Mouse (Mus musculus) gastrocnemius, adult 2 months (tissue): ENCODE results near the gene 1600014C10Rik. TPM values are rescaled to one million over a fixed set of nuclear protein-coding genes. Genes with fewer than 3 reads are reported as not detected.

Experiments
- DNase-seq: peaks from one replicate; pipeline ENCODE4 v3.0.0; 2022
- H3K27ac ChIP-seq: fragments of 200-600 bp; 2 replicates; pipeline ENCODE4 v1.8.1; 2022; ENCODE audit warnings: mild to moderate bottlenecking
- H3K4me3 ChIP-seq: fragments of 200-600 bp; 2 replicates; pipeline ENCODE4 v1.8.1; 2022; ENCODE audit warnings: mild to moderate bottlenecking, moderate library complexity
- CTCF ChIP-seq: fragments of 200-600 bp; IDR thresholded peaks from 2 replicates; pipeline ENCODE4 v1.8.1; 2022; ENCODE audit warnings: antibody characterized with exemption, mild to moderate bottlenecking, moderate library complexity
- intact Hi-C: fragments of 180-260 bp; cut with DNase I; formaldehyde crosslinking; loops from one replicate; pipeline ENCODE4 v1.15.1; 2025
- total RNA-seq, 2 experiments: library from RNA; stranded (reverse); gene quantifications; 2 replicates each; pipeline ENCODE4 v1.2.3; 2021

1600014C10Rik gene
- total RNA-seq, 2 experiments from 2014 or later, result 23.4 to 31.9 TPM

- TF ChIP-seq CTCF, result no peak
- Histone ChIP-seq H3K27ac (peak overlapping the region; percentile 65), H3K4me3 (no peak overlapping the region)
- DNase-seq, result no peak
- intact Hi-C loops, result no loop called here
Measured at GRCm38 (mm10) chr7:38208969-38209368, 26.0 kb downstream of the 1600014C10Rik start.

- TF ChIP-seq CTCF, result no peak
Measured at GRCm38 (mm10) chr7:38209478-38210152, 26.6 kb downstream of the 1600014C10Rik start.

DNA sequence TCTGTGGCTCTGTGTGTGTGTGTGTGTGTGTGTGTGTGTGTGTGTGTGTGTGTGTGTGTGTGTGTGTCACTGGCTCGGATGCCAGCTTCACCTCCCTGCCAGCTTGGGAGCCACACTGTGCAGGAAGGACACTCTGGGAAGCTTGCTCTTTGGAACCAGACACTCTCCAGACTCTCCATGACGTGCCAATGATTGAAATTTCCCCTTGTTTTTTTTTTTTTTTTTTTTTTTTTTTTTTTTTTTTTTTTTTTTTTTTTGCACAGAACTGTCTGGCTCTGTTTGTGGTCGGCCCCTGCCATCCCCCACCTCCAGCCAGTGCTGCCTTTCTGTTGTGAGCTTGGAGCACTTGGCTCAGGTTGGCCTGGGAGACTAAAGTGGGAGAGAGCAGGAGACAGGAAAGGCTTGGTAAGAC lies 29.6 kb downstream of the 1600014C10Rik start:
- DNase-seq, result peak; percentile 57
- Histone ChIP-seq H3K27ac (peak overlapping the region; percentile 51), H3K4me3 (no peak overlapping the region)
- intact Hi-C loops, result no loop called here
- no peak for TF ChIP-seq CTCF

More at GRCm38 (mm10) chr7:38209478-38210152, 26.6 kb downstream of the 1600014C10Rik start:
- Histone ChIP-seq H3K27ac (peak overlapping the region; percentile 65), H3K4me3 (no peak overlapping the region)
- peak; percentile 63 for DNase-seq
- intact Hi-C loops, result no loop called here

GRCm38 (mm10) chr7:38214473-38215214 lies 31.6 kb downstream of the 1600014C10Rik start:
- Histone ChIP-seq H3K4me3 (no peak overlapping the region), H3K27ac (peak overlapping the region; percentile 51)
- TF ChIP-seq CTCF, result no peak
- intact Hi-C loops, result no loop called here
- no peak for DNase-seq

DNA sequence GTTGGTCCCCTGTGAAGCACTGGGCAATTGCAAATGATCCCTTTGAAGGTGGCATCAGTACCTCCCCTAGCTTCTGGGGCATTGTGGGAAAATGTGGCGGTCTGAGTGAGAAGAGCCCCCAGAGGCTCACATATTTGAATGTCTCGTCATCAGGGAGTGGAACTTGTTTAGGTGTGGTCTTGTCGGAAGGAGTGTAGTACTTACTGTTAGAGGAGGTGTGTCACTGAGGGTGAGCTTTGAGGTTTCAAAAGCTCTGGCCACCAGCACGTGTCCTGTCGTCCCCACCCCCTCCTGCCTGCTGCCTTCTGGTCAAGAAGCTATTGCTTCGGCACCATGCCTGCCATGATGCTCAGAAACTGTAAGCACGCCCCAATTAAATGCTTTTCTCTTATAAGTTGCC lies 32.3 kb downstream of the 1600014C10Rik start:
- DNase-seq, result peak; percentile 31
- peak overlapping the region; percentile 44 for H3K27ac ChIP-seq
- TF ChIP-seq CTCF, result no peak
- intact Hi-C loops, result no loop called here
- no peak overlapping the region for H3K4me3 ChIP-seq

- intact Hi-C loops, result no loop called here
- H3K4me3 ChIP-seq, result no peak overlapping the region
- TF ChIP-seq CTCF, result no peak
- peak overlapping the region; percentile 87; the same call in 1 of the 2 replicates for H3K27ac ChIP-seq
- DNase-seq, result peak; percentile 33
Measured at GRCm38 (mm10) chr7:38215697-38216096, 32.7 kb downstream of the 1600014C10Rik start.

DNA sequence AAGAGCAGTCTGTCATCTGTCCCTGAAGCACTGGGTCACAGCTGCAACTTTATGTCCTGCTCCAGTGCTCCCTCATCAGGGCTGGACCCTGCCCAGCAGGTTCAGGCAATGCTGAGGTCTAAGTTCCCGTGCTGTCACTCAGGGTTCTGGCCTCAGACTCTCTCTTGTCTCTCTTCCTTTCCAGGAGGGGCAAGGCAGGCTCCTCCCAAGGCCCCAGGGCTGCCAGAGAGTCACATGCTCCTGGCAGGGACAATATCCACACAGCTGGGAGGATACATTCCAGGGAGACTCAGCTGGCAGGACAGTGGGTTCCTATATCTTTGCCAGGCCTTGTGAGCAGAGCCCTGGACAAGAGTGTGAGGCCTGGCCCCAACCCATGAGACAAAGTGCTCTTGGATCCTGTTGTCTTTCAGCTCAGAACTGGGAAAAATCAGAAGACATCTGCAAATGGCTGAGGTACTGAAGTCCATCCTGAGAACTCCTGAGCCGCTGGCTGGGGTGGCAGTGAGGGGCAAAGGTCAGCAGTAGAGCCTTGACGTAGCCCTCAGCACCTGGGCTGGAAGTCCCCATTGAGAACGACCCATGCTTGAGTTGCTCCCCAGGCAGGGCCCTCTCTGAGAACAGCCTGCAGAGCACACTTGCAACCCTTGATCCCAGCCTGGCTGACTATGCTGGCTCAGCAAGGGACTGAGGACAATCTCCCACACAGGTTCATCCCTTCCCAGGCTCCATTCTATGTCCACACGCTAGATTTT lies 34.6 kb downstream of the 1600014C10Rik start:
- Histone ChIP-seq H3K27ac (peak overlapping the region; percentile 87), H3K4me3 (0 out of 2 replicates have a peak overlapping the region, but pooled peaks have one; percentile 7)
- peak; percentile 4; the same call in 1 of the 2 replicates for TF ChIP-seq CTCF
- peak; percentile 96 for DNase-seq
- intact Hi-C loops, result loop anchor here (1.0 kb wide), 1 partner anchor 10 kb away; no protein-coding TSS in a partner anchor

GRCm38 (mm10) chr7:38218631-38219367 lies 35.8 kb downstream of the 1600014C10Rik start:
- intact Hi-C loops, result no loop called here
- TF ChIP-seq CTCF, result no peak
- peak overlapping the region; percentile 87 for H3K27ac ChIP-seq
- H3K4me3 ChIP-seq, result no peak overlapping the region; the same call in 1 of the 2 replicates
- DNase-seq, result peak; percentile 65

DNA sequence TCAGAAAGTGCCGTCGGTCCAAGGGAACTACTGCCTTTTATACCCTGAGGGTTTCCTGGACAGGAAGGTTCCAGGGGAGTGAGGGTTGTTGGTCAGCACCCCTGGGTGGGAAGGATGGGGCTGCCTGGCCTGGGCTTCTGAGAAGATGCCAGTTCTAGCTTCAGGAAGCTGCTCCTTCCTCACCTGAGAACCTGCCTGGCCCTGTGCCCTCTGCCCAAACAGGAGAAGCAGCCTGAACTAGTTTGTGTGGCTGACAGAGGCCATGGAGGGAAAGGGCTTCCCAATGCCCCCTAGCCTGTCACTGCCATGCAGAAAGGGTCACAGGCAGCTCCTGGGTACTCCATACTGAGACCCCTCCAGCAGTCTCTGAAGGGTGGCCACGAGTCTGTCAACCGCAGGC lies 36.5 kb downstream of the 1600014C10Rik start:
- TF ChIP-seq CTCF, result no peak
- peak overlapping the region; percentile 87 for H3K27ac ChIP-seq
- intact Hi-C loops, result no loop called here
- H3K4me3 ChIP-seq, result peak overlapping the region; percentile 3
- DNase-seq, result peak; percentile 30

- DNase-seq, result no peak
- Histone ChIP-seq H3K27ac (no peak overlapping the region; the same call in 1 of the 2 replicates), H3K4me3 (no peak overlapping the region)
- no peak for TF ChIP-seq CTCF
- intact Hi-C loops, result no loop called here
Measured at GRCm38 (mm10) chr7:38220866-38221265, 37.8 kb downstream of the 1600014C10Rik start.

- intact Hi-C loops, result no loop called here
- peak overlapping the region; percentile 82 for H3K4me3 ChIP-seq
- DNase-seq, result peak; percentile 86
- peak overlapping the region; percentile 95 for H3K27ac ChIP-seq
- no peak for TF ChIP-seq CTCF
Measured at GRCm38 (mm10) chr7:38224577-38225369, 41.8 kb downstream of the 1600014C10Rik start.
